Mouse (Mus musculus): ENCODE data around the gene Isg20l2. TPM values are rescaled to one million over a fixed set of nuclear protein-coding genes. Genes with fewer than 3 reads are reported as not detected.

Gene Isg20l2
- total and polyA plus RNA-seq, 3 experiments, result 6.2 to 10.9 (median 10.6) TPM

GRCm38 (mm10) chr3:87981214-87981760 is 51.2 kb downstream of the Isg20l2 start:
- Histone ChIP-seq H3K27ac (peak overlapping the region; percentile 97), H3K4me3 (no peak overlapping the region), H3K9ac (ENCODE audit: low read depth, low read length) (no peak overlapping the region), H3K27me3 (ENCODE audit: control insufficient read depth, insufficient read depth, low read length) (no peaks in the 10 kb centered on the region), H3K79me2 (replicated peaks; ENCODE audit: control insufficient read depth, insufficient read depth, low read length) (no peaks in the 10 kb centered on the region), H3K36me3 (ENCODE audit: control insufficient read depth, insufficient read depth, low read length) (no peaks in the 10 kb centered on the region), H3K4me1 (ENCODE audit: control insufficient read depth, insufficient read depth, low read length) (peaks cover 39% of the 10 kb centered on the region)
- WGBS, result 44% methylated on average over 6 of the region's 6 CpGs
- DNase-seq, result peak in 1 of 2 experiments; percentile 18
- intact Hi-C loops (cut with DNase I), result loop anchor here (1.0 to 5.0 kb wide), 2 partner anchors 9 to 161 kb away; partner anchors contain the start of gene Mef2d
- no peak for TF ChIP-seq CTCF (IDR thresholded peaks at IDR 0.05)
- no peak for TF ChIP-seq POLR2A (IDR thresholded peaks at IDR 0.05; ENCODE audit: insufficient read depth, low read depth, low read length)
- no peak for TF ChIP-seq EP300 (IDR thresholded peaks at IDR 0.05; ENCODE audit: insufficient read depth, low read depth, low read length)

GRCm38 (mm10) chr3:87981894-87982835 is 52.1 kb downstream of the Isg20l2 start:
- intact Hi-C loops (cut with DNase I), result loop anchor here (1.0 to 5.0 kb wide), 2 partner anchors 10 to 160 kb away; partner anchors contain the start of gene Mef2d

GRCm38 (mm10) chr3:87982836-87983601 is 52.9 kb downstream of the Isg20l2 start:
- peak; percentile 64 to 82 for DNase-seq
- Histone ChIP-seq H3K4me1 (ENCODE audit: control insufficient read depth, insufficient read depth, low read length) (peaks cover 45% of the 10 kb centered on the region), H3K79me2 (replicated peaks; ENCODE audit: control insufficient read depth, insufficient read depth, low read length) (no peaks in the 10 kb centered on the region), H3K4me3 (no peak overlapping the region; the same call in 1 of the 2 replicates), H3K27ac (peak overlapping the region; percentile 97), H3K36me3 (ENCODE audit: control insufficient read depth, insufficient read depth, low read length) (no peaks in the 10 kb centered on the region), H3K27me3 (ENCODE audit: control insufficient read depth, insufficient read depth, low read length) (no peaks in the 10 kb centered on the region), H3K9ac (ENCODE audit: low read depth, low read length) (peak overlapping the region; percentile 45)
- TF ChIP-seq POLR2A (IDR thresholded peaks at IDR 0.05; ENCODE audit: insufficient read depth, low read depth, low read length), result 0 out of 2 replicates have a peak, but pooled peaks have one; percentile 19
- peak; percentile 71; the same call in 1 of the 2 replicates for TF ChIP-seq EP300 (IDR thresholded peaks at IDR 0.05; ENCODE audit: insufficient read depth, low read depth, low read length)
- TF ChIP-seq CTCF (IDR thresholded peaks at IDR 0.05), result no peak
- 15% methylated on average over 13 of the region's 13 CpGs for WGBS
- intact Hi-C loops (cut with DNase I), result loop anchor here (5.0 kb wide), 1 partner anchor 159 kb away; the partner anchor contains the start of gene Mef2d

More at GRCm38 (mm10) chr3:87981894-87982835, 52.1 kb downstream of the Isg20l2 start:
- DNase-seq, result peak; percentile 67 to 82
- Histone ChIP-seq H3K36me3 (ENCODE audit: control insufficient read depth, insufficient read depth, low read length) (no peaks in the 10 kb centered on the region), H3K79me2 (replicated peaks; ENCODE audit: control insufficient read depth, insufficient read depth, low read length) (no peaks in the 10 kb centered on the region), H3K27ac (peak overlapping the region; percentile 97), H3K27me3 (ENCODE audit: control insufficient read depth, insufficient read depth, low read length) (no peaks in the 10 kb centered on the region), H3K9ac (ENCODE audit: low read depth, low read length) (peak overlapping the region; percentile 45), H3K4me1 (ENCODE audit: control insufficient read depth, insufficient read depth, low read length) (peaks cover 43% of the 10 kb centered on the region), H3K4me3 (peak overlapping the region; percentile 20; the same call in 1 of the 2 replicates)
- TF ChIP-seq POLR2A (IDR thresholded peaks at IDR 0.05; ENCODE audit: insufficient read depth, low read depth, low read length), result 0 out of 2 replicates have a peak, but pooled peaks have one; percentile 26
- 0 out of 2 replicates have a peak, but pooled peaks have one; percentile 26 for TF ChIP-seq EP300 (IDR thresholded peaks at IDR 0.05; ENCODE audit: insufficient read depth, low read depth, low read length)
- TF ChIP-seq CTCF (IDR thresholded peaks at IDR 0.05), result no peak
- 23% methylated on average over 12 of the region's 12 CpGs for WGBS

GRCm38 (mm10) chr3:87983627-87984026 is 53.5 kb downstream of the Isg20l2 start:
- no peaks in the 10 kb centered on the region for H3K27me3 ChIP-seq (ENCODE audit: control insufficient read depth, insufficient read depth, low read length)
- no peak for TF ChIP-seq POLR2A (IDR thresholded peaks at IDR 0.05; ENCODE audit: insufficient read depth, low read depth, low read length)
- TF ChIP-seq EP300 (IDR thresholded peaks at IDR 0.05; ENCODE audit: insufficient read depth, low read depth, low read length), result no peak
- TF ChIP-seq CTCF (IDR thresholded peaks at IDR 0.05), result no peak
- H3K9ac ChIP-seq (ENCODE audit: low read depth, low read length), result peak overlapping the region; percentile 16; the same call in 1 of the 2 replicates
- intact Hi-C loops (cut with DNase I), result loop anchor here (5.0 kb wide), 1 partner anchor 159 kb away; the partner anchor contains the start of gene Mef2d
- H3K4me3 ChIP-seq, result no peak overlapping the region
- peak in 1 of 2 experiments; percentile 17 for DNase-seq
- peaks cover 45% of the 10 kb centered on the region for H3K4me1 ChIP-seq (ENCODE audit: control insufficient read depth, insufficient read depth, low read length)
- H3K27ac ChIP-seq, result peak overlapping the region; percentile 97
- no peaks in the 10 kb centered on the region for H3K79me2 ChIP-seq (replicated peaks; ENCODE audit: control insufficient read depth, insufficient read depth, low read length)
- no peaks in the 10 kb centered on the region for H3K36me3 ChIP-seq (ENCODE audit: control insufficient read depth, insufficient read depth, low read length)
- WGBS, result 70% methylated on average over 6 of the region's 6 CpGs

GRCm38 (mm10) chr3:87984094-87984493 is 54.0 kb downstream of the Isg20l2 start:
- H3K27me3 ChIP-seq (ENCODE audit: control insufficient read depth, insufficient read depth, low read length), result no peaks in the 10 kb centered on the region
- no peaks in the 10 kb centered on the region for H3K79me2 ChIP-seq (replicated peaks; ENCODE audit: control insufficient read depth, insufficient read depth, low read length)
- peaks cover 45% of the 10 kb centered on the region for H3K4me1 ChIP-seq (ENCODE audit: control insufficient read depth, insufficient read depth, low read length)
- peak in 1 of 2 experiments; percentile 20 for DNase-seq
- no peaks in the 10 kb centered on the region for H3K36me3 ChIP-seq (ENCODE audit: control insufficient read depth, insufficient read depth, low read length)
- 29% methylated on average over 3 of the region's 3 CpGs for WGBS
- intact Hi-C loops (cut with DNase I), result loop anchor here (5.0 kb wide), 1 partner anchor 158 kb away; the partner anchor contains the start of gene Mef2d
- H3K4me3 ChIP-seq, result no peak overlapping the region
- H3K9ac ChIP-seq (ENCODE audit: low read depth, low read length), result no peak overlapping the region
- peak overlapping the region; percentile 97 for H3K27ac ChIP-seq
- TF ChIP-seq POLR2A (IDR thresholded peaks at IDR 0.05; ENCODE audit: insufficient read depth, low read depth, low read length) (no peak), CTCF (IDR thresholded peaks at IDR 0.05) (no peak), EP300 (IDR thresholded peaks at IDR 0.05; ENCODE audit: insufficient read depth, low read depth, low read length) (no peak)

Data from heart, adult 2 months (tissue).